Mouse (Mus musculus) olfactory bulb, adult 2 months (tissue): ENCODE measurements at regions not wholly inside any gene's neighbourhood (a gene's known extent, or its start where the extent isn't known, plus 50 kb on each side); places are given as distances from the start of the nearest gene placed in this dataset.

Source experiments
- H3K27ac ChIP-seq: fragments of 200-500 bp; 2 replicates; pipeline ENCODE4 v1.5.1; 2012; ENCODE audit warnings: low read depth, low read length; ENCODE audit not compliant: insufficient read depth
- H3K4me1 ChIP-seq: fragments of 200-500 bp; 2 replicates; pipeline ENCODE4 v1.6.1; 2012; ENCODE audit warnings: low read length; ENCODE audit not compliant: control insufficient read depth, insufficient read depth
- H3K4me3 ChIP-seq: fragments of 200-500 bp; 2 replicates; pipeline ENCODE4 v1.5.1; 2012; ENCODE audit warnings: mild to moderate bottlenecking, low read depth, low read length, moderate library complexity; ENCODE audit not compliant: insufficient read depth
- CTCF ChIP-seq: fragments of 200-500 bp; IDR thresholded peaks from 2 replicates; pipeline ENCODE4 v1.5.1; 2012; ENCODE audit warnings: low read depth, mild to moderate bottlenecking, low read length, moderate library complexity; ENCODE audit not compliant: insufficient read depth
- POLR2A ChIP-seq: fragments of 200-500 bp; IDR thresholded peaks from 2 replicates; pipeline ENCODE4 v1.6.1; 2012; ENCODE audit warnings: mild to moderate bottlenecking, low read depth, low read length, moderate library complexity; ENCODE audit not compliant: insufficient read depth
- WGBS: fragments of 180-500 bp; shearing (Covaris S2); methylation state at CpG from one replicate; pipeline ENCODE4 v1.1.7; 2018; 5-methylcytosine and 5-hydroxymethylcytosine counted together

- TF ChIP-seq CTCF: no peak
- TF ChIP-seq POLR2A: no peak
- Histone ChIP-seq H3K4me1 (peaks cover 16% of the 10 kb centered on the region), H3K27ac (no peak overlapping the region), H3K4me3 (no peak overlapping the region)
- 98% methylated on average over 5 of the region's 5 CpGs for WGBS
Observed at GRCm38 (mm10) chr5:43357901-43358300, 124.9 kb downstream of the Cpeb2 start.

GRCm38 (mm10) chr5:43358928-43359765 lies 126.2 kb downstream of the Cpeb2 start:
- TF ChIP-seq POLR2A (no peak), CTCF (no peak)
- Histone ChIP-seq H3K4me3 (no peak overlapping the region), H3K27ac (no peak overlapping the region), H3K4me1 (peaks cover 12% of the 10 kb centered on the region)
- 55% methylated on average over 7 of the region's 7 CpGs for WGBS

- 46% methylated on average over 3 of the region's 3 CpGs for WGBS
- no peak overlapping the region for H3K27ac ChIP-seq
- peaks cover 4% of the 10 kb centered on the region for H3K4me1 ChIP-seq
- no peak overlapping the region for H3K4me3 ChIP-seq
- TF ChIP-seq CTCF (no peak), POLR2A (no peak)
Observed at GRCm38 (mm10) chr5:43360298-43360697, 127.3 kb downstream of the Cpeb2 start.

- TF ChIP-seq CTCF: no peak
- TF ChIP-seq POLR2A: no peak
- Histone ChIP-seq H3K4me1 (peaks cover 2% of the 10 kb centered on the region; the same call in 1 of the 2 replicates), H3K4me3 (no peak overlapping the region), H3K27ac (no peak overlapping the region)
- WGBS: 91% methylated on average over 1 of the region's 1 CpGs
Observed at GRCm38 (mm10) chr5:43361026-43361425, 128.1 kb downstream of the Cpeb2 start.

- H3K27ac ChIP-seq: no peak overlapping the region
- TF ChIP-seq POLR2A: no peak
- no peak for TF ChIP-seq CTCF
- no peak overlapping the region for H3K4me3 ChIP-seq
- WGBS: 97% methylated on average over 1 of the region's 1 CpGs
- no peaks in the 10 kb centered on the region for H3K4me1 ChIP-seq
Observed at GRCm38 (mm10) chr5:43372385-43372784, 139.4 kb downstream of the Cpeb2 start.

GRCm38 (mm10) chr5:43384689-43385375 lies 130.5 kb upstream of the C1qtnf7 start:
- no peaks in the 10 kb centered on the region for H3K4me1 ChIP-seq
- H3K4me3 ChIP-seq: no peak overlapping the region
- 91% methylated on average over 3 of the region's 3 CpGs for WGBS
- no peak for TF ChIP-seq POLR2A
- no peak for TF ChIP-seq CTCF
- H3K27ac ChIP-seq: no peak overlapping the region

GRCm38 (mm10) chr5:43390997-43391396 lies 124.3 kb upstream of the C1qtnf7 start:
- TF ChIP-seq CTCF (no peak), POLR2A (no peak)
- H3K4me3 ChIP-seq: no peak overlapping the region
- H3K27ac ChIP-seq: no peak overlapping the region
- WGBS: 24% methylated on average over 2 of the region's 2 CpGs
- peaks cover 2% of the 10 kb centered on the region for H3K4me1 ChIP-seq

- no peak for TF ChIP-seq POLR2A
- TF ChIP-seq CTCF: 0 out of 2 replicates have a peak, but pooled peaks have one; percentile 27
- Histone ChIP-seq H3K4me1 (peaks cover 2% of the 10 kb centered on the region), H3K4me3 (no peak overlapping the region), H3K27ac (no peak overlapping the region)
- WGBS: 58% methylated on average over 3 of the region's 3 CpGs
Observed at GRCm38 (mm10) chr5:43391412-43392029, 123.8 kb upstream of the C1qtnf7 start.
